Mouse (Mus musculus) layer of hippocampus, adult 9-10 months (tissue): ENCODE measurements around the gene Rnf220.
"Not testable (repeated sequence)": the region's sequence is repeated elsewhere in the genome, so short reads cannot be mapped to it uniquely, and the experiment has no call there.

ENCODE experiments used
- DNase-seq: peaks from one replicate; pipeline ENCODE4 v3.0.0; 2022; ENCODE audit warnings: low spot score

Rnf220 gene

GRCm38 (mm10) chr4:117267831-117268437, 228.9 kb downstream of the Rnf220 start:
- DNase-seq, result no peak

- peak; percentile 89 for DNase-seq
Observed at GRCm38 (mm10) chr4:117267284-117267683, 229.6 kb downstream of the Rnf220 start.

- DNase-seq, result no peak
Observed at GRCm38 (mm10) chr4:117262987-117263386, 233.9 kb downstream of the Rnf220 start.

- DNase-seq, result no peak
Observed at GRCm38 (mm10) chr4:117262101-117262913, 234.5 kb downstream of the Rnf220 start.

- DNase-seq, result no peak
Observed at GRCm38 (mm10) chr4:117261222-117261621, 235.6 kb downstream of the Rnf220 start.

GRCm38 (mm10) chr4:117259909-117260308, 236.9 kb downstream of the Rnf220 start:
- not testable (repeated sequence) for DNase-seq

- DNase-seq, result no peak
Observed at GRCm38 (mm10) chr4:117254672-117255071, 242.2 kb downstream of the Rnf220 start.

GRCm38 (mm10) chr4:117254017-117254627, 242.7 kb downstream of the Rnf220 start:
- no peak for DNase-seq

GRCm38 (mm10) chr4:117253218-117254016, 243.4 kb downstream of the Rnf220 start:
- no peak for DNase-seq

- DNase-seq, result no peak
Observed at GRCm38 (mm10) chr4:117252755-117253154, 244.1 kb downstream of the Rnf220 start.

GRCm38 (mm10) chr4:117252351-117252750, 244.5 kb downstream of the Rnf220 start:
- no peak for DNase-seq

- DNase-seq, result no peak
Observed at GRCm38 (mm10) chr4:117251801-117252316, 245.0 kb downstream of the Rnf220 start, which contains the start of the genes Tmem53 and Armh1. TSS of gene Tmem53 (plus strand) at chr4:117251951. TSS of gene Armh1 (minus strand) at chr4:117252125.

- DNase-seq, result no peak
Observed at GRCm38 (mm10) chr4:117250982-117251381, 245.9 kb downstream of the Rnf220 start.

- DNase-seq, result no peak
Observed at GRCm38 (mm10) chr4:117240867-117241266, 256.0 kb downstream of the Rnf220 start.

- DNase-seq, result no peak
Observed at GRCm38 (mm10) chr4:117239153-117239552, 257.7 kb downstream of the Rnf220 start.

- DNase-seq, result no peak
Observed at GRCm38 (mm10) chr4:117235822-117236221, 261.0 kb downstream of the Rnf220 start.

- DNase-seq, result no peak
Observed at GRCm38 (mm10) chr4:117234166-117234741, 262.6 kb downstream of the Rnf220 start.

GRCm38 (mm10) chr4:117231208-117231607, 265.6 kb downstream of the Rnf220 start:
- no peak for DNase-seq

GRCm38 (mm10) chr4:117230331-117230730, 266.5 kb downstream of the Rnf220 start:
- DNase-seq, result no peak

GRCm38 (mm10) chr4:117229590-117229989, 267.3 kb downstream of the Rnf220 start:
- no peak for DNase-seq

GRCm38 (mm10) chr4:117225250-117225649, 271.6 kb downstream of the Rnf220 start:
- DNase-seq, result no peak
